Mouse (Mus musculus): ENCODE measurements at regions not wholly inside any gene's neighbourhood (a gene's known extent, or its start where the extent isn't known, plus 50 kb on each side); places are given as distances from the start of the nearest gene placed in this dataset.

GRCm38 (mm10) chr3:99447361-99447760, 207.2 kb downstream of the Tbx15 start:
- Histone ChIP-seq H3K4me1 (replicated peaks; ENCODE audit: control insufficient read depth, insufficient read depth) (no peaks in the 10 kb centered on the region), H3K4me2 (replicated peaks; ENCODE audit: low read depth) (no peak overlapping the region), H3K27ac (replicated peaks) (no peak overlapping the region), H3K36me3 (ENCODE audit: control insufficient read depth, insufficient read depth, low read length) (no peaks in the 10 kb centered on the region), H3K9ac (ENCODE audit: low read length) (no peak overlapping the region), H3K9me3 (ENCODE audit: control insufficient read depth, low read length) (no peaks in the 10 kb centered on the region), H3K4me3 (ENCODE audit: low read depth, low read length) (no peak overlapping the region), H3K27me3 (ENCODE audit: control insufficient read depth, insufficient read depth, low read length) (no peaks in the 10 kb centered on the region)
- no peak for ATAC-seq (ENCODE audit: low FRiP score, low TSS enrichment)
- whole genome bisulfite sequencing: 61% methylated on average over 2 of the region's 2 CpGs
- no peak for DNase-seq (ENCODE audit: low spot score)
- TF ChIP-seq CTCF (IDR thresholded peaks at IDR 0.05; ENCODE audit: low read depth) (no peak), EP300 (optimal IDR thresholded peaks at IDR 0.05) (no peak)

GRCm38 (mm10) chr3:99447813-99448212, 207.6 kb downstream of the Tbx15 start:
- Histone ChIP-seq H3K36me3 (ENCODE audit: control insufficient read depth, insufficient read depth, low read length) (no peaks in the 10 kb centered on the region), H3K9me3 (ENCODE audit: control insufficient read depth, low read length) (no peaks in the 10 kb centered on the region), H3K9ac (ENCODE audit: low read length) (no peak overlapping the region), H3K27ac (replicated peaks) (no peak overlapping the region), H3K4me3 (ENCODE audit: low read depth, low read length) (no peak overlapping the region), H3K27me3 (ENCODE audit: control insufficient read depth, insufficient read depth, low read length) (no peaks in the 10 kb centered on the region), H3K4me2 (replicated peaks; ENCODE audit: low read depth) (no peak overlapping the region), H3K4me1 (replicated peaks; ENCODE audit: control insufficient read depth, insufficient read depth) (no peaks in the 10 kb centered on the region)
- WGBS: 47% methylated on average over 2 of the region's 2 CpGs
- TF ChIP-seq EP300 (optimal IDR thresholded peaks at IDR 0.05): no peak
- TF ChIP-seq CTCF (IDR thresholded peaks at IDR 0.05; ENCODE audit: low read depth): no peak
- DNase-seq (ENCODE audit: low spot score) (no peak), ATAC-seq (ENCODE audit: low FRiP score, low TSS enrichment) (no peak)

GRCm38 (mm10) chr3:99459036-99459863, 219.1 kb downstream of the Tbx15 start:
- WGBS: 62% methylated on average over 12 of the region's 12 CpGs
- H3K9me3 ChIP-seq (ENCODE audit: control insufficient read depth, low read length): no peaks in the 10 kb centered on the region
- no peak overlapping the region for H3K9ac ChIP-seq (ENCODE audit: low read length)
- H3K27me3 ChIP-seq (ENCODE audit: control insufficient read depth, insufficient read depth, low read length): no peaks in the 10 kb centered on the region
- no peak overlapping the region for H3K4me2 ChIP-seq (replicated peaks; ENCODE audit: low read depth)
- H3K4me3 ChIP-seq (ENCODE audit: low read depth, low read length): no peak overlapping the region
- TF ChIP-seq CTCF (IDR thresholded peaks at IDR 0.05; ENCODE audit: low read depth) (no peak), EP300 (optimal IDR thresholded peaks at IDR 0.05) (no peak)
- H3K36me3 ChIP-seq (ENCODE audit: control insufficient read depth, insufficient read depth, low read length): no peaks in the 10 kb centered on the region
- ATAC-seq (ENCODE audit: low FRiP score, low TSS enrichment): no peak
- H3K4me1 ChIP-seq (replicated peaks; ENCODE audit: control insufficient read depth, insufficient read depth): no peaks in the 10 kb centered on the region
- DNase-seq (ENCODE audit: low spot score): no peak
- H3K27ac ChIP-seq (replicated peaks): no peak overlapping the region

GRCm38 (mm10) chr3:99499980-99500379, 259.8 kb downstream of the Tbx15 start:
- WGBS: 82% methylated on average over 14 of the region's 14 CpGs
- H3K9me3 ChIP-seq (ENCODE audit: control insufficient read depth, low read length): no peaks in the 10 kb centered on the region
- no peaks in the 10 kb centered on the region for H3K27me3 ChIP-seq (ENCODE audit: control insufficient read depth, insufficient read depth, low read length)
- no peaks in the 10 kb centered on the region for H3K4me1 ChIP-seq (replicated peaks; ENCODE audit: control insufficient read depth, insufficient read depth)
- no peaks in the 10 kb centered on the region for H3K36me3 ChIP-seq (ENCODE audit: control insufficient read depth, insufficient read depth, low read length)
- no peak overlapping the region for H3K4me2 ChIP-seq (replicated peaks; ENCODE audit: low read depth)
- TF ChIP-seq EP300 (optimal IDR thresholded peaks at IDR 0.05) (no peak), CTCF (IDR thresholded peaks at IDR 0.05; ENCODE audit: low read depth) (no peak)
- ATAC-seq (ENCODE audit: low FRiP score, low TSS enrichment) (no peak), DNase-seq (ENCODE audit: low spot score) (no peak)
- H3K4me3 ChIP-seq (ENCODE audit: low read depth, low read length): no peak overlapping the region
- H3K27ac ChIP-seq (replicated peaks): no peak overlapping the region
- H3K9ac ChIP-seq (ENCODE audit: low read length): no peak overlapping the region

GRCm38 (mm10) chr3:99504772-99505171, 264.6 kb downstream of the Tbx15 start:
- DNase-seq (ENCODE audit: low spot score) (no peak), ATAC-seq (ENCODE audit: low FRiP score, low TSS enrichment) (no peak)
- no peak overlapping the region for H3K9ac ChIP-seq (ENCODE audit: low read length)
- TF ChIP-seq EP300 (optimal IDR thresholded peaks at IDR 0.05) (no peak), CTCF (IDR thresholded peaks at IDR 0.05; ENCODE audit: low read depth) (no peak)
- 86% methylated on average over 2 of the region's 2 CpGs for whole genome bisulfite sequencing
- no peaks in the 10 kb centered on the region for H3K36me3 ChIP-seq (ENCODE audit: control insufficient read depth, insufficient read depth, low read length)
- no peaks in the 10 kb centered on the region for H3K9me3 ChIP-seq (ENCODE audit: control insufficient read depth, low read length)
- no peaks in the 10 kb centered on the region for H3K4me1 ChIP-seq (replicated peaks; ENCODE audit: control insufficient read depth, insufficient read depth)
- H3K4me3 ChIP-seq (ENCODE audit: low read depth, low read length): no peak overlapping the region
- no peak overlapping the region for H3K4me2 ChIP-seq (replicated peaks; ENCODE audit: low read depth)
- no peaks in the 10 kb centered on the region for H3K27me3 ChIP-seq (ENCODE audit: control insufficient read depth, insufficient read depth, low read length)
- H3K27ac ChIP-seq (replicated peaks): no peak overlapping the region

GRCm38 (mm10) chr3:99512250-99512649, 272.1 kb downstream of the Tbx15 start:
- ATAC-seq (ENCODE audit: low FRiP score, low TSS enrichment): no peak
- H3K27me3 ChIP-seq (ENCODE audit: control insufficient read depth, insufficient read depth, low read length): no peaks in the 10 kb centered on the region
- no peak overlapping the region for H3K27ac ChIP-seq (replicated peaks)
- WGBS: 75% methylated on average over 1 of the region's 1 CpGs
- H3K9ac ChIP-seq (ENCODE audit: low read length): no peak overlapping the region
- H3K9me3 ChIP-seq (ENCODE audit: control insufficient read depth, low read length): no peaks in the 10 kb centered on the region
- H3K4me1 ChIP-seq (replicated peaks; ENCODE audit: control insufficient read depth, insufficient read depth): no peaks in the 10 kb centered on the region
- no peak overlapping the region for H3K4me3 ChIP-seq (ENCODE audit: low read depth, low read length)
- no peaks in the 10 kb centered on the region for H3K36me3 ChIP-seq (ENCODE audit: control insufficient read depth, insufficient read depth, low read length)
- no peak for DNase-seq (ENCODE audit: low spot score)
- H3K4me2 ChIP-seq (replicated peaks; ENCODE audit: low read depth): no peak overlapping the region
- TF ChIP-seq EP300 (optimal IDR thresholded peaks at IDR 0.05) (no peak), CTCF (IDR thresholded peaks at IDR 0.05; ENCODE audit: low read depth) (no peak)
